Mouse (Mus musculus) heart, postnatal 0 days (tissue): Measurements from ENCODE around the gene Nanog. TPM values are rescaled to one million over a fixed set of nuclear protein-coding genes. Genes with fewer than 3 reads are reported as not detected.

Experiments used
- ATAC-seq: fragments of 200-750 bp; cut with Nextera tagmentation; 2 replicates; pipeline ENCODE4 v1.8.0; 2017; ENCODE audit warnings: low read depth, moderate number of reproducible peaks, moderate library complexity; ENCODE audit not compliant: insufficient read depth
- DNase-seq: peaks from one replicate; pipeline ENCODE4 v3.0.0-alpha.2; 2016; ENCODE audit warnings: low spot score
- H3K27ac ChIP-seq: fragments of 300-500 bp; sonication (generic); 2 replicates; pipeline ENCODE4 v1.5.1; 2014; ENCODE audit warnings: low read depth, mild to moderate bottlenecking
- H3K27me3 ChIP-seq: fragments of 300-500 bp; sonication (generic); 2 replicates; pipeline ENCODE4 v1.6.1; 2014; ENCODE audit warnings: low read length, mixed read lengths; ENCODE audit not compliant: control insufficient read depth, insufficient read depth
- H3K36me3 ChIP-seq: fragments of 300-500 bp; sonication (generic); replicated peaks from 2 replicates; pipeline ENCODE4 v1.6.1; 2014; ENCODE audit warnings: low read length, mixed read lengths; ENCODE audit not compliant: control insufficient read depth, insufficient read depth
- H3K4me1 ChIP-seq: fragments of 300-500 bp; sonication (generic); 2 replicates; pipeline ENCODE4 v1.6.1; 2014; ENCODE audit warnings: antibody characterized with exemption; ENCODE audit not compliant: control insufficient read depth, insufficient read depth
- H3K4me2 ChIP-seq: fragments of 300-500 bp; sonication (generic); 2 replicates; pipeline ENCODE4 v1.6.1; 2014; ENCODE audit warnings: low read depth, mild to moderate bottlenecking, low read length, moderate library complexity
- H3K4me3 ChIP-seq: fragments of 300-500 bp; sonication (generic); 2 replicates; pipeline ENCODE4 v1.5.1; 2014; ENCODE audit warnings: low read depth, low read length
- H3K9ac ChIP-seq: fragments of 300-500 bp; sonication (generic); replicated peaks from 2 replicates; pipeline ENCODE4 v1.6.1; 2014; ENCODE audit warnings: low read depth, low read length, mixed read lengths
- H3K9me3 ChIP-seq: fragments of 300-500 bp; sonication (generic); replicated peaks from 2 replicates; pipeline ENCODE4 v1.6.1; 2016; ENCODE audit warnings: low read length; ENCODE audit not compliant: control insufficient read depth
- CTCF ChIP-seq: IDR thresholded peaks from 2 replicates; pipeline ENCODE4 v1.5.1; 2016; ENCODE audit warnings: antibody characterized with exemption, control low read depth, low read depth
- EP300 ChIP-seq: IDR thresholded peaks from 2 replicates; pipeline ENCODE4 v1.6.1; 2016; ENCODE audit warnings: antibody characterized with exemption, low read depth
- WGBS: fragments of 180-500 bp; shearing (Covaris S2); extraction: QIAGEN DNeasy Blood & Tissue Kit; methylation state at CpG from one replicate; pipeline ENCODE4 v1.1.7; 2014; 5-methylcytosine and 5-hydroxymethylcytosine counted together
- polyA plus RNA-seq: library from polyadenylated mRNA; unstranded; fragments of >200 nt; fragmentation: Nextera tagmentation; extraction: Ambion mirVana; gene quantifications from 2 replicates; pipeline ENCODE4 v1.2.1, GENCODE M21; 2015
- total RNA-seq: library from RNA; depleted of rRNA; stranded (reverse); fragments of >200 nt; gene quantifications from 2 replicates; pipeline ENCODE4 v1.2.3, GENCODE M21; 2014; ENCODE audit warnings: low replicate concordance; rRNA removed

The Nanog gene
- total and polyA plus RNA-seq, 2 experiments from 2014 or later = 0.61 to 0.73 TPM

DNA sequence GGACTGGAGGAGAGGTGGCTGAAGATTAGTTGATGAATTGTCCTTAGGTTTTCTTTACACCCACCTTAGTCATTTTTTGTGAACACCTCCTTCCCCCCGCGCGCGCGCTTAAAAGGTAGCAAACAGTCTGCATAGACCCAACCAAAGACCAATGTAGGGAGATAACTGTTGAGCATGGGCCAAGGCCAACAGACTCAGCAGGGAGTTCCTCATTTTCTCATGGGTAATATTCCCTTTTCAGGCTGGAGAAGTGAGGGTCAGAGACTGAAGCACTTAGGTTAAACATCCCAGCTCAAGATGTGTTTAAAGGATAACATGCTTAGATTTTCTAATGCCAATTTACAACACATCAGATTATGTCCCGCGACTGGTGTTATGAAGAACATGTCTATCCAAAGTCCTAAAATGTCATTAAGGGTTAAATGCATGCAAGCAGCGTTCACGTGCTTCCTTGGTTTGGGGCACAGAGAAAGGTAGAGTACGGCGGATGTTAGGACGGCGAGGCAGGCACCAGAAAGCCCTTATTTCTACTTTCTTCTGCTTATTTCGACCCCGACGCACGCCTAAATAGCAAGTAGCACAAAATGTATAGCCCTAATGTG is 56.7 kb downstream of the Nanog start:
- peak overlapping the region; percentile 48 for H3K4me3 ChIP-seq
- peaks cover 16% of the 10 kb centered on the region; the same call in 1 of the 2 replicates for H3K27me3 ChIP-seq
- ATAC-seq = no peak
- TF ChIP-seq CTCF (no peak), EP300 (no peak)
- H3K4me2 ChIP-seq = peak overlapping the region; percentile 68
- no peak overlapping the region for H3K27ac ChIP-seq
- H3K36me3 ChIP-seq = no peaks in the 10 kb centered on the region
- H3K9me3 ChIP-seq = no peaks in the 10 kb centered on the region
- no peak overlapping the region for H3K9ac ChIP-seq
- H3K4me1 ChIP-seq = peaks cover 11% of the 10 kb centered on the region
- WGBS = 38% methylated on average over 17 of the region's 17 CpGs
- DNase-seq = no peak

Other genes with a start within 250 kb of the Nanog start
- gene Rimklb, start 208.7 kb upstream of the Nanog start, total RNA-seq = 0.27 TPM in 1 of 2 replicates, not detected in the other
- gene Rimklb, start 208.7 kb upstream of the Nanog start, polyA plus RNA-seq = 0.48 and 0.79 TPM in 2 replicates
- gene Mfap5, start 201.6 kb upstream of the Nanog start, total RNA-seq = 31.3 and 39.4 TPM in 2 replicates
- 61.1 and 73.5 TPM in 2 replicates for gene Mfap5, start 201.6 kb upstream of the Nanog start, polyA plus RNA-seq
- not detected in 2 replicates for gene Aicda, start 153.7 kb upstream of the Nanog start, total RNA-seq
- gene Aicda, start 153.7 kb upstream of the Nanog start, polyA plus RNA-seq = not detected in 2 replicates
- 21.0 and 30.9 TPM in 2 replicates for gene Apobec1, start 105.0 kb upstream of the Nanog start, total RNA-seq
- 3.9 and 4.2 TPM in 2 replicates for gene Apobec1, start 105.0 kb upstream of the Nanog start, polyA plus RNA-seq
- gene Gdf3, start 97.4 kb upstream of the Nanog start, total RNA-seq = 0.15 TPM in 1 of 2 replicates, not detected in the other
- gene Gdf3, start 97.4 kb upstream of the Nanog start, polyA plus RNA-seq = 0.05 and 0.26 TPM in 2 replicates
- not detected in 2 replicates for gene Dppa3, start 81.1 kb upstream of the Nanog start, total RNA-seq
- gene Dppa3, start 81.1 kb upstream of the Nanog start, polyA plus RNA-seq = 0.18 and 0.41 TPM in 2 replicates
- gene Slc2a3, start 94.2 kb downstream of the Nanog start, total RNA-seq = 21.4 and 21.6 TPM in 2 replicates
- 1.7 and 1.8 TPM in 2 replicates for gene Slc2a3, start 94.2 kb downstream of the Nanog start, polyA plus RNA-seq
- gene Foxj2, start 112.4 kb downstream of the Nanog start, total RNA-seq = 17.8 TPM in 2 replicates
- 4.4 and 4.5 TPM in 2 replicates for gene Foxj2, start 112.4 kb downstream of the Nanog start, polyA plus RNA-seq
- 0.46 and 2.9 TPM in 2 replicates for gene C3ar1, start 148.7 kb downstream of the Nanog start, total RNA-seq
- gene C3ar1, start 148.7 kb downstream of the Nanog start, polyA plus RNA-seq = 2.3 and 2.4 TPM in 2 replicates
- gene Necap1, start 167.0 kb downstream of the Nanog start, total RNA-seq = 37.7 and 40.3 TPM in 2 replicates
- gene Necap1, start 167.0 kb downstream of the Nanog start, polyA plus RNA-seq = 35.9 and 37.0 TPM in 2 replicates
- 0.54 TPM in 1 of 2 replicates, not detected in the other for gene Clec4a1, start 214.4 kb downstream of the Nanog start, total RNA-seq
- gene Clec4a1, start 214.4 kb downstream of the Nanog start, polyA plus RNA-seq = 1.8 and 2.0 TPM in 2 replicates
- 1.3 and 2.7 TPM in 2 replicates for gene Clec4a3, start 245.0 kb downstream of the Nanog start, total RNA-seq
- gene Clec4a3, start 245.0 kb downstream of the Nanog start, polyA plus RNA-seq = 2.5 and 3.4 TPM in 2 replicates